In the genomic region with DNA sequence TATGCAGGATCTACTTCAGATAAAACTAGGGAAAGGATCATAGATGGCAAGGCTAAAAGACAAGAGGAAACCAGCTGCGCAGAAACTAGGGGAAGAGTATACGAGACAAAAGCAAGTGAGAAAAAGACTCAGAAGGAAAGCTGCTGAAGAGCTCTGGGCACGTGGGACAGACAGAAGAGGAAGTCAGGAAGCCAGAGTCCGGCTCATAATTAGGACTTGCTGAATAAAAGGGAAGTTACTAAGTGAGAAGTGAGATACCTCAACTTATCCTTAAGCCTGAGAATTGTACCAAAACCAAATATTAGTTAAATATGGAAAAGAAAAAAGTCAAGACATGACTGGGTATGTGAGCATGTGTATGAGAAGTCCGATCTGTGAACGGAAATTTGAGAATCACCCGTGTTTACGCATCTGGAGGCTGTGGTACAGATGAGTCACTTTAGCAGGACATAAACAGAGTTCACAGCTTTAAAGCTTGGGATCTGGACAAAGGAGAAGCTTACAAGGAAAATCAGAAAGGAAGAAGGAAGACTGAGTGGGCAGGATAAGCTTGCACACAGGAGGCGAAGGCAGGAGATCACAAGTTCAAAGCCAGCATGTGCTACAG, we compare ENCODE assay signal across 19 mouse cellular contexts.
DNase-seq lines count a peak whose midpoint lies in the region; ATAC-seq and TF ChIP-seq lines count a peak whose summit lies in the region.
"Had no signal": no experiment of that assay in that cellular context is flagged by ENCODE, and none has a peak within 500 bp of the region (broad histone marks: within the 10 kb centered on the region; RNA-seq: fewer than 3 reads in every experiment).

No protein-coding gene starts in this region.

- TF ChIP-seq CTCF in lung, embryonic 14.5 days (IDR thresholded peaks at IDR 0.05; ENCODE audit: low read depth) = no peak
- no peak for TF ChIP-seq CTCF in CH12.LX (conservative IDR thresholded peaks at IDR 0.05 in 1 of 2, IDR thresholded peaks at IDR 0.05 in 1 of 2; ENCODE audit: low read depth in 2 of 2, low read length in 2 of 2)

- no peak overlapping the region; the same call in 1 of the 2 replicates for H3K27ac ChIP-seq in lung, embryonic 14.5 days (ENCODE audit: low read depth)
- peak overlapping the region; percentile 92 for H3K27ac ChIP-seq in CH12.LX (ENCODE audit: insufficient read depth, low read depth)
- H3K27ac ChIP-seq: hindbrain, embryonic 15.5 days; limb, embryonic 10.5 days; midbrain, embryonic 15.5 days had no signal

- no peaks in the 10 kb centered on the region for H3K27me3 ChIP-seq in lung, embryonic 14.5 days (ENCODE audit: insufficient read depth, low read length)
- no peaks in the 10 kb centered on the region for H3K27me3 ChIP-seq in CH12.LX (replicated peaks)
- H3K27me3 ChIP-seq: hindbrain, embryonic 15.5 days; midbrain, embryonic 15.5 days had no signal

- no peak for ATAC-seq in lung, embryonic 14.5 days (ENCODE audit: insufficient read depth)
- ATAC-seq in common myeloid progenitor, adult 5-6 weeks (replicated peaks; ENCODE audit: low read depth, poor library complexity, severe bottlenecking) = peak; percentile 93
- ATAC-seq in monocyte, adult 5-6 weeks (replicated peaks; ENCODE audit: insufficient number of reproducible peaks, low FRiP score, low TSS enrichment, poor library complexity, severe bottlenecking) = peak; percentile 83
- ATAC-seq in erythroid progenitor cell, adult 5-6 weeks (replicated peaks; ENCODE audit: low FRiP score, poor library complexity, severe bottlenecking) = no peak
- ATAC-seq: CD4-positive, CD25-positive, alpha-beta regulatory T cell, adult 4 months; midbrain, embryonic 15.5 days had no signal

- H3K9me3 ChIP-seq in lung, embryonic 14.5 days (ENCODE audit: low read depth, low read length) = no peaks in the 10 kb centered on the region
- no peaks in the 10 kb centered on the region for H3K9me3 ChIP-seq in CH12.LX (replicated peaks; ENCODE audit: low read length)
- H3K9me3 ChIP-seq: hindbrain, embryonic 15.5 days; limb, embryonic 10.5 days; midbrain, embryonic 15.5 days had no signal

- H3K4me1 ChIP-seq in lung, embryonic 14.5 days (ENCODE audit: insufficient read depth) = no peaks in the 10 kb centered on the region
- peaks cover 3 to 79% of the 10 kb centered on the region in 2 experiments; a peak in 3 of 4 replicates for H3K4me1 ChIP-seq in CH12.LX (ENCODE audit: control insufficient read depth in 1 of 2, insufficient read depth in 2 of 2)
- H3K4me1 ChIP-seq: hindbrain, embryonic 15.5 days; limb, embryonic 10.5 days; midbrain, embryonic 15.5 days had no signal

- H3K9ac ChIP-seq in lung, embryonic 14.5 days = no peak overlapping the region
- H3K9ac ChIP-seq in CH12.LX (ENCODE audit: insufficient read depth, low read depth) = peak overlapping the region; percentile 39; the same call in 1 of the 2 replicates
- H3K9ac ChIP-seq: hindbrain, embryonic 15.5 days; midbrain, embryonic 15.5 days had no signal

- no peak for TF ChIP-seq RAD21 in CH12.LX (IDR thresholded peaks at IDR 0.05; ENCODE audit: low read depth, low read length)

- TF ChIP-seq POLR2A in CH12.LX (IDR thresholded peaks at IDR 0.05; ENCODE audit: low read depth, low read length) = peak; percentile 15; the same call in 1 of the 2 replicates

- no peak overlapping the region for H3K4me2 ChIP-seq in lung, embryonic 14.5 days
- H3K4me2 ChIP-seq in CH12.LX (ENCODE audit: insufficient read depth, low read depth, poor library complexity, severe bottlenecking) = peak overlapping the region; percentile 74
- H3K4me2 ChIP-seq: hindbrain, embryonic 15.5 days; midbrain, embryonic 15.5 days had no signal

- no peaks in the 10 kb centered on the region for H3K36me3 ChIP-seq in lung, embryonic 14.5 days (ENCODE audit: insufficient read depth)
- H3K36me3 ChIP-seq in CH12.LX (replicated peaks in 1 of 2; ENCODE audit: control insufficient read depth in 1 of 2, insufficient read depth in 1 of 2, low read length in 1 of 2) = peaks cover 45 to 65% of the 10 kb centered on the region in 2 experiments

- no peak overlapping the region for H3K4me3 ChIP-seq in lung, embryonic 14.5 days (ENCODE audit: low read depth, low read length)
- H3K4me3 ChIP-seq in CH12.LX (replicated peaks in 1 of 3; ENCODE audit: low read depth in 2 of 3, low read length in 2 of 3, poor library complexity in 1 of 3) = no peak overlapping the region
- H3K4me3 ChIP-seq: erythroblast, embryonic 14.5 days; hindbrain, embryonic 15.5 days; limb, embryonic 10.5 days; midbrain, embryonic 15.5 days had no signal

- 78% methylated on average over 9 of the region's 9 CpGs for WGBS in lung, embryonic 14.5 days

- peaks cover 8% of the 10 kb centered on the region; the same call in 1 of the 2 replicates for H3K79me2 ChIP-seq in CH12.LX (replicated peaks; ENCODE audit: control insufficient read depth, extremely low read depth, insufficient read depth, poor library complexity, severe bottlenecking)

- dilution Hi-C loops in CH12.LX (cut with MboI; ENCODE audit: extremely low pct_ligation_motif_present, extremely low pct_unique_long_range_greater_than_20kb, low sequenced_read_pairs) = no loop called here

- intact Hi-C loops in gastrocnemius, postnatal 36 days (cut with DNase I) = no loop called here

- DNase-seq in lung, embryonic 14.5 days = peak; percentile 8
- no peak for DNase-seq in lung, postnatal 4 days
- peak; percentile 79 for DNase-seq in CH12.LX (ENCODE audit: extremely low read depth)
- no peak for DNase-seq in thymus, postnatal 4 days
- DNase-seq in gastrocnemius, postnatal 36 days = no peak
- DNase-seq: adrenal gland, postnatal 14 days; cerebellum, adult 11-12 months; embryo, embryonic 11 days; kidney, adult 11 months; kidney, postnatal 36 days; layer of hippocampus, postnatal 36 days had no signal

- in situ Hi-C loops in CH12.LX (cut with MboI; ENCODE audit: low pct_ligation_motif_present, low pct_unique_long_range_greater_than_20kb, low sequenced_read_pairs) = no loop called here

- peak; percentile 77 for TF ChIP-seq EP300 in CH12.LX (IDR thresholded peaks at IDR 0.05; ENCODE audit: low read length)

TF ChIP-seq in CH12.LX, 34 proteins besides CTCF, POLR2A, EP300 and RAD21:
- TF ChIP-seq ELF1 (IDR thresholded peaks at IDR 0.05; ENCODE audit: low read depth, low read length) = peak; percentile 59; the same call in 1 of the 2 replicates
- no peak for TF ChIP-seq PAX5 (IDR thresholded peaks at IDR 0.05; ENCODE audit: low read length)
- TF ChIP-seq TBP (conservative IDR thresholded peaks at IDR 0.05; ENCODE audit: low read depth, low read length) = 0 out of 2 replicates have a peak, but pooled peaks have one; percentile 29
- peak; percentile 74; the same call in 1 of the 2 replicates for TF ChIP-seq MXI1 (IDR thresholded peaks at IDR 0.05; ENCODE audit: low read depth, low read length)
- TF ChIP-seq KAT2A (IDR thresholded peaks at IDR 0.05; ENCODE audit: insufficient replicate concordance, low read length) = no peak
- TF ChIP-seq SIN3A (IDR thresholded peaks at IDR 0.05; ENCODE audit: low read length) = no peak
- peak; percentile 64; the same call in 1 of the 2 replicates for TF ChIP-seq IRF4 (IDR thresholded peaks at IDR 0.05; ENCODE audit: low read depth, low read length)
- peak; percentile 36; the same call in 1 of the 2 replicates for TF ChIP-seq JUND (conservative IDR thresholded peaks at IDR 0.05; ENCODE audit: low read depth, low read length)
- TF ChIP-seq USF1 (IDR thresholded peaks at IDR 0.05; ENCODE audit: low read depth, low read length) = peak; percentile 68
- TF ChIP-seq MAX (IDR thresholded peaks at IDR 0.05; ENCODE audit: low read length) = peak; percentile 91
- TF ChIP-seq MAFK (IDR thresholded peaks at IDR 0.05; ENCODE audit: insufficient replicate concordance, low read length) = no peak
- TF ChIP-seq UBTF (IDR thresholded peaks at IDR 0.05; ENCODE audit: low read depth, low read length) = no peak
- no peak for TF ChIP-seq MEF2A (IDR thresholded peaks at IDR 0.05; ENCODE audit: borderline replicate concordance, low read depth, low read length)
- no peak for TF ChIP-seq RCOR1 (conservative IDR thresholded peaks at IDR 0.05; ENCODE audit: low read depth, low read length)
- TF ChIP-seq MYC (IDR thresholded peaks at IDR 0.05; ENCODE audit: low read depth, low read length) = peak; percentile 94
- TF ChIP-seq USF2 (conservative IDR thresholded peaks at IDR 0.05; ENCODE audit: low read depth, low read length) = peak; percentile 50
- peak; percentile 26 for TF ChIP-seq ETS1 (conservative IDR thresholded peaks at IDR 0.05; ENCODE audit: low read depth, low read length)
- TF ChIP-seq MAZ (IDR thresholded peaks at IDR 0.05; ENCODE audit: low read depth, low read length) = no peak
- peak; percentile 92 for TF ChIP-seq BHLHE40 (IDR thresholded peaks at IDR 0.05; ENCODE audit: low read depth, low read length)
- no peak for TF ChIP-seq TCF12 (IDR thresholded peaks at IDR 0.05; ENCODE audit: low read depth, low read length)
- TF ChIP-seq ZMIZ1 (IDR thresholded peaks at IDR 0.05; ENCODE audit: low read depth, low read length) = no peak
- no peak for TF ChIP-seq ZNF384 (IDR thresholded peaks at IDR 0.05; ENCODE audit: low read depth, low read length)
- TF ChIP-seq ZKSCAN1 (IDR thresholded peaks at IDR 0.05; ENCODE audit: borderline replicate concordance, low read depth, low read length) = no peak
- TF ChIP-seq JUN (IDR thresholded peaks at IDR 0.05; ENCODE audit: insufficient read depth, low read depth, low read length) = peak; percentile 14; the same call in 1 of the 2 replicates

Comparison
In these comparisons a context has a peak if more than half of its experiments do, and no peak if none do; other contexts are left out.
1. DNase-seq: peak in lung, embryonic 14.5 days (single experiment) and CH12.LX (single experiment); none in lung, postnatal 4 days (0 of 2), thymus, postnatal 4 days (single experiment) and gastrocnemius, postnatal 36 days (0 of 2).
2. ATAC-seq: peak in common myeloid progenitor, adult 5-6 weeks (single experiment) and monocyte, adult 5-6 weeks (single experiment); none in lung, embryonic 14.5 days (single experiment) and erythroid progenitor cell, adult 5-6 weeks (single experiment).